Mouse (Mus musculus): ENCODE measurements around the gene Wdr24.
"Not testable (repeated sequence)": the region's sequence is repeated elsewhere in the genome, so short reads cannot be mapped to it uniquely, and the experiment has no call there.

Wdr24 gene

GRCm38 (mm10) chr17:25860832-25861703 lies 37.6 kb downstream of the Wdr24 start, which contains the start of gene Wdr90:
TSS of gene Wdr90 (minus strand) at chr17:25861501.
- DNase-seq (ENCODE audit: low spot score in 2 of 2): peak; percentile 94 to 97

GRCm38 (mm10) chr17:25861704-25862612 lies 38.5 kb downstream of the Wdr24 start:
- DNase-seq (ENCODE audit: low spot score in 2 of 2): no peak

- DNase-seq (ENCODE audit: low spot score in 2 of 2): no peak
These were observed 40.3 kb downstream of the Wdr24 start for GRCm38 (mm10) chr17:25863681-25864080.

- no peak for DNase-seq (ENCODE audit: low spot score in 2 of 2)
These were observed 40.9 kb downstream of the Wdr24 start for GRCm38 (mm10) chr17:25864311-25864710.

GRCm38 (mm10) chr17:25865288-25865687 lies 41.9 kb downstream of the Wdr24 start:
- DNase-seq (ENCODE audit: low spot score in 2 of 2): no peak

- no peak for DNase-seq (ENCODE audit: low spot score in 2 of 2)
These were observed 42.7 kb downstream of the Wdr24 start for GRCm38 (mm10) chr17:25866172-25866571.

GRCm38 (mm10) chr17:25867509-25867835 lies 44.0 kb downstream of the Wdr24 start:
- DNase-seq (ENCODE audit: low spot score in 2 of 2): no peak

- no peak for DNase-seq (ENCODE audit: low spot score in 2 of 2)
These were observed 44.6 kb downstream of the Wdr24 start for GRCm38 (mm10) chr17:25867836-25868600.

- DNase-seq (ENCODE audit: low spot score in 2 of 2): peak; percentile 76 to 82
These were observed 45.3 kb downstream of the Wdr24 start, which contains the start of gene Mcrip2 for GRCm38 (mm10) chr17:25868601-25869191. TSS of gene Mcrip2 (minus strand) at chr17:25868764.

GRCm38 (mm10) chr17:25869498-25869897 lies 46.1 kb downstream of the Wdr24 start:
- DNase-seq (ENCODE audit: low spot score in 2 of 2): no peak

GRCm38 (mm10) chr17:25869954-25870353 lies 46.5 kb downstream of the Wdr24 start:
- DNase-seq (ENCODE audit: low spot score in 2 of 2): no peak

GRCm38 (mm10) chr17:25871566-25871965 lies 48.1 kb downstream of the Wdr24 start:
- not testable (repeated sequence) for DNase-seq (ENCODE audit: low spot score in 2 of 2)

- no peak for DNase-seq (ENCODE audit: low spot score in 2 of 2)
These were observed 49.2 kb downstream of the Wdr24 start for GRCm38 (mm10) chr17:25872676-25873075.

GRCm38 (mm10) chr17:25873405-25874147 lies 50.1 kb downstream of the Wdr24 start:
- no peak for DNase-seq (ENCODE audit: low spot score in 2 of 2)

GRCm38 (mm10) chr17:25874148-25874720 lies 50.8 kb downstream of the Wdr24 start:
- DNase-seq (ENCODE audit: low spot score in 2 of 2): no peak

- peak; percentile 100 for DNase-seq (ENCODE audit: low spot score in 2 of 2)
These were observed 51.3 kb downstream of the Wdr24 start, which contains the start of gene Mettl26 for GRCm38 (mm10) chr17:25874721-25875170. TSS of gene Mettl26 (plus strand) at chr17:25875074.

GRCm38 (mm10) chr17:25875171-25876136 lies 52.0 kb downstream of the Wdr24 start:
- DNase-seq (ENCODE audit: low spot score in 2 of 2): peak; percentile 92 to 93

- no peak for DNase-seq (ENCODE audit: low spot score in 2 of 2)
These were observed 53.0 kb downstream of the Wdr24 start for GRCm38 (mm10) chr17:25876347-25876915.

Measured in right cerebral cortex, adult 2 months (tissue).